Mouse (Mus musculus) left cerebral cortex, postnatal 14 days (tissue): ENCODE results near the gene Tcaf3. TPM values are rescaled to one million over a fixed set of nuclear protein-coding genes. Genes with fewer than 3 reads are reported as not detected.

Experiments used
- DNase-seq, 2 experiments: peaks; one replicate each; pipeline ENCODE4 v3.0.0; 2021 to 2022; ENCODE audit warnings: low spot score in 2 of 2, mixed read lengths in 1 of 2
- intact Hi-C: fragments of 180-260 bp; cut with DNase I; formaldehyde crosslinking; loops from one replicate; pipeline ENCODE4 v1.15.1; 2025
- long read RNA-seq, 2 experiments: library from polyadenylated mRNA; stranded (forward); transcript quantifications; one replicate each; pipeline ENCODE4 v2.0.0; 2021
- total RNA-seq, 2 experiments: library from RNA; stranded (reverse); gene quantifications; 2 replicates each; pipeline ENCODE4 v1.2.3; 2021

Tcaf3 gene
- total RNA-seq = not detected
- long read RNA-seq, experiment 1 = 0 reads
- long read RNA-seq, experiment 2 = 0 reads

DNA sequence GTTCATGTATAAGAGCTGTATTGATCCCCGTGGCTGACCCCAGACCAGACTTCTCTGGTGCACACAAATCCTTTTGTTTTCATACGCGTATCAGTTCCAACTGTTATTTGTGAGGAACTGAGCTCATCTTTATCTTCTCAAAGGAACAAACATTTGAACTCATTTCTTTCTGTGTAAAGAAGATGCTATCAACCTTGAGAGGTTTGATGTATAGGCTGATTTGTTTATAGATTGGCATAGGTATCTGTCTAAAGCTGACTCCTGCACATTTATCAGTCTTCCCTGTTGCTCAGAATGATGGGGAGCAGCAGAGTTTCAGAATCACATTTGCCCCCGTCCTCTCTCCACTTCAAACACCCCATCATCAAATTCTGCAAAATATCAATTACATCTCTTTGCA lies at the start of gene Tcaf3:
Gene Tcaf3, minus strand, starts transcription at position 101 of the 400 bp plus-strand sequence.
- DNase-seq = no peak
- intact Hi-C loops = no loop called here

DNA sequence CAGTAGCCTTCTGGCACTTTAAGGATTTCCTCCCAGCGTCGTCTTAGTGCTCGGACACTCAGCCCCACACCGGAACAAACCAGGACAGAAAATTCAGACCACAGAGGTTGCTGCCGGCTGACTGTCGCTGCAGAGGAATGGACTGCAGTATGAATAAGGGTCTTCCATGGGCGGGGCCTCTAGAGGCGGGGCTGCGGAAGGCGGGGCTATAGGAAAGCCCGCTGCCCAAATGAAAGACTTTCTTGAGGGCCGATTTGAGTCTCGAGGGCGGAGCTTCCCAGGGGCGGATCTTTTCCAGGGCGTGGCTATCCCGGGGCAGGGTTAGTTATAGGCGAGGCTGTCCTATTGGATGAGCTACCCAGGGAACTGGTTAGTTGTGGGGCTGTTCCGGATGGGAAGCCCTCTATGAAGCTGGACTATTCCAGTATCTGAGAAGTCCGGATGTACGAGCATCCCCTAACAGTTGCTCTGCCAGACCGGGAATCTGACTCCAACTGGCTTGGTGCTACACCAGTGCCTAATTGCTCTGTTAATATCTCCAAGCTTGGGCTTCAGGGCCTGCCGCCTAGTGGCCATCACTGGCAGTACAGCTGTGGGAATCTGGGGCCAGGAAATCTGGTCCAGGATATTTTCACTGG lies 47.5 kb upstream of the Tcaf3 start, which contains the start of gene Tcaf2:
Gene Tcaf2, minus strand, starts transcription at position 343 of the 638 bp plus-strand sequence.
- peak; percentile 51 to 64 for DNase-seq
- intact Hi-C loops = no loop called here

DNA sequence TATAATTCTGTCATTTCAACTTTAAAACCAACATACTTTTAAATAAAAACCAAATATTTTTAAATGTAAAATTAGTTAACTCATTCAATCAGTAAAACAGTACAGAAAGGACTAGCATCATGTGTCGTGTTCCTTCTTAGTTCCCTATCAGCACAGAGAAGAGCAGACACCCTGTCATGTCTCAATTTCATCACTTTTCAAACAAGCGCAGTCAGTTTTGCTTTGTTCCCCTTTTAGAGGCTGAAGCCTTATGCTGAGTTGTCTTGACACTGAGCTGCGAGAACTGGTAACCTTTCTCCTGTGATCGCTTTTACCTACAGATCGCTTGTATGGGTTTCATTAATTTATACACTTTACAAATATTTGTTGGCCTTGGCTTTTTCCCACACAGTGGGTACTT lies 36.9 kb upstream of the Tcaf3 start:
- DNase-seq = no peak
- intact Hi-C loops = no loop called here

DNA sequence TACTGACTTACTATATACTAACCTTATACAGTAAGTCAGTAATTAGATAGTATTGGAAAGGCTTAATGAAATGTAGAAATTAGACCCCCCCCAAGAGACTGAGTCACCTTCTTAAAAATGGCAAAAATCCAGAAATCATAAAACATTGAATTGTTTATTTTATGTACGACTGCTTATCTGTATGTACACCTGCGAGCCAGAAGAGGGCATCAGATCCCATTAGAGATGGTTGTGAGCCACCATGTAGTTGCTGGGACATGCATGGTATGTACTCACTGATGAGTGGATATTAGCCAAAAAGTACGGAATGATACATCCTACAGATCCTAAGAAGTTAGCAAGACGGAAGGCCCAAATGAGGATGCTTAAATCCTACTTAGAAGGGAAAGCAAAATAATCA lies 33.9 kb upstream of the Tcaf3 start:
- intact Hi-C loops = no loop called here
- DNase-seq = no peak

DNA sequence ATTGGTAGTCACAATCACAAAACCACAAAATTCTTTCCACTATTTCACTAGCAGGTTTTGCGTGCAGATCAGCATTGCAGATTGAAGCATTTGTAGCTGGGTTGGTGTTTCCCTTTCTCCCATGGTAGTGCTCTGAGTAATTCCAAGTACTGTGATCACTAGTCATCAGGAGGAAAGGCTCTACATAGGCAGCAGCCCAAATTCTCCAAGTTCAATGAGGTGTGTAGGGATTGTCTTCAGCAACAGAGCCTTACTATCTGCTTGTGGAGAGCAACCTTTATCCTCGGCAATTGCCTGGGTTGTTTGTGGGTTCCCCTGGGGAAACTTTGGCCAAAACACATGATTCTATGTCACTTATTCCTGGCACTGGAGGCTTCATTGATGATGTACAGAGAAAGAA lies 19.4 kb upstream of the Tcaf3 start:
- no peak for DNase-seq
- intact Hi-C loops = loop anchor here (10.0 kb wide), 1 partner anchor 248 kb away; no protein-coding TSS in a partner anchor

DNA sequence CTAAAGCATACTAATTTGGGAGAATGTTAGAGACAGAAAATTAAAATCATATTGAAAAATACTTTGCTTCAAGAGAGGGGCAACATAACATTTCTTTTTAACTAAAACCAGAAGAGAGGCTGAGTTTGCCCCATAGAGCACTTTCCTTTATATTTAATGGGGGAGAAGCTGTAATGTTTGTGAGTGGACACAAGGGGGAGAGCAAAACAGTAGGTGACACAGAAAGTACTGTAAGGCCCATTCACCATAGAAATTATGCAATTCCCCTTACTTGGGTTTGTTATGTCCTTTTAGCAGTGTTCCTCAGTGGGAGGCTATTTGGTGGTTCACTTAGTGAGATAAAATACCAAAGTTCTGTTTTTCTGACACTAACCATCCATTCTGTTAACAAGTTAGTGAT lies 14.7 kb upstream of the Tcaf3 start:
- DNase-seq = peak in 1 of 2 experiments; percentile 2
- intact Hi-C loops = loop anchor here (10.0 kb wide), 1 partner anchor 253 kb away; no protein-coding TSS in a partner anchor

DNA sequence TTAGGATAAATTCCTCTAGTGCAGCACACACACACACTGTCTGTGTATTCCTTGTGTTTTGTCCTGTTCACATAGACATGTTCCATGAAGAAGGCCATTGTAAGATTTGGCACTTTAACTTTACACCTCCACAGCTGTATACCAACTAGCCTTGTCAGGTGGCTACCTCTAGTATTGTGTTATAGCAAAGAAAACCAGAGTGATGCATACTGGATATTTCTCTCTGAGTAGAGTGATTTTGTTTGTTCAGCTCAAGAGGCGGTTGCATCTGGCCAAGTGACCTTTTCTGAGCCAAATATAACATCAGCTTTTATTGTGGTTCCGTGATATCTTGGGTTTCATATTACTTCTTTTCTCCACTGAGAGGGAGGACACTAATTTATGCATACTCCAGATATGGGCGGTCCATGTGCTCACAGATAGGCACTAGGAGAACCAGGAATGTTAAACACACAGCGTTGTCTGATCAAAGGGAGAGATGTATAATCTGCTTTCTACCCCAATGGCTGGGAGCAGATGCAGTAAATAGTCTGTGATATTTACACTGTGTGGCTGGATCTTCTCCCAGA lies 13.5 kb upstream of the Tcaf3 start:
- no peak for DNase-seq
- intact Hi-C loops = loop anchor here (10.0 kb wide), 1 partner anchor 254 kb away; no protein-coding TSS in a partner anchor

DNA sequence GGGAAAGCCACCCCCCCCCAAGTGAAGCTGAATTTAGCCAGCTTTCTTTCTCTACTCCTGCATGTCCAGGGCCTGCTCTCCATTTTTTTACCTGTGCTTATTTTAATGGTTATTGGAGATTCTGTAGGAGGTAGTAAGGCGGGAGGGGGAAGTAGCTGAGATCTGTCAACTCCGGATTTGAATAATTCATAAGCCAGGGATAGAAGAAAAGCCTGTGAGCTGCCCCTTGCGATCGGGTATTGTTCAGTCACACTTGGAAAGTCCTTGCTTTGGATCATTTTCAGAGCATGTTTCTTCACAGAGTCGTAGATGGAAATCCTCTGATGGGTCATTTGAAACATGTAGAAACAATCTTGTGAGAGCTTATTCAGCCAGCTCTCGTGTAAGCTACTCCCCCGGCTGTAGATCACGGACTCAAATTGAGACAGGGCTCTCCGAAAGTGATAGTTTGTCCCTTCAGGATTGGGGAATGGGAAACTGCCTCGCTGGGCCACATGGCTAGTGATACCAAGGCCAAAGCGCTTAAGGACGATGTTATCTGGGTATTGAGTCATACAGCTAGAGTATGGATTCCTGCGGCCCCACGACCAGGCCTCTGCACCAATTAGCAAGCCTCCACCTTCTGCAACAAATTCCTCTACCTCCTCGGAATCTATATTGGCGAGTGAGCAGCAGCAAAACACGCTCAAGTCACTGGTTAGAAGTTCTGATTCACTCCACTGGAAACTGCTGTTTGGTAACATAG lies 4.2 kb downstream of the Tcaf3 start:
- no peak for DNase-seq
- intact Hi-C loops = no loop called here

DNA sequence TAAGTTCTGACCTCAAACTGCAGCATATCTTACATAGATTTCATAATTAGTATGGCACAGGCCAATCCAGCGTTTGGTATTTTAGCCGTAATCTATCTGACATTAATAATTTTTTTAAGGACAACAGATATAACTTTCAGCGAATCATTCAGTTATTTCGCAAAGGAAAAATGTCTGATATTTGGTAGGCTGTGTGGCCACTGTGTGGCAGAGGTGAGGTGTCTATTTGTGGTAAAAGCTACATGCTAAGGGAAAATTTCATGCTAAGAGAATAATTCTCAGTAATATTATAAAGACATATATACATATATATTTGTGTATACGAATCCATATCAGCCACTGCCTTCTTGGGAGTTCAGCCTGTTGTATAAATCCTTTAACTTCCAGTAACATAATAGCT lies 10.9 kb downstream of the Tcaf3 start:
- intact Hi-C loops = loop anchor here (10.0 kb wide), 1 partner anchor 262 kb away; the partner anchor contains the start of gene Fam131b
- no peak for DNase-seq

DNA sequence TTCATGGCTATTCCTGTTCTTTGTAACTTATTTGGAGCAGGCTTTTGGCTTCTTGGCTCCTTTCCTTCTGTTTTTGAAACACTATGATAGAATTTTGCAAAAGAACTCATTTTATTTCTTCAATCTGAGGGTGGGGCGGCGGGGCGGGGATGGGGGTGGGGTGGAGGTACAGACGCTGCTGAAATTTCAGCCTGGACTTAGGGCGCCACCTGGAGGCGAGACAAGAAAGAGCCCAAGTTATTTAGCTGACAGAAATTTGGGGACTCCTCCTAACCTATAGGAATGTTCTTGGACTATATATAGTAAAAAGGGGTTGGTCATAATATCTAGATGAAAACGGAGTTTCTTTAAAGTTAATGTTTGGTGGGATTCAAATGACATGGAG lies 14.0 kb downstream of the Tcaf3 start:
- DNase-seq = peak; percentile 34 to 77
- intact Hi-C loops = loop anchor here (2.0 to 10.0 kb wide), 3 partner anchors 259 to 821 kb away; partner anchors contain the start of gene Fam131b

DNA sequence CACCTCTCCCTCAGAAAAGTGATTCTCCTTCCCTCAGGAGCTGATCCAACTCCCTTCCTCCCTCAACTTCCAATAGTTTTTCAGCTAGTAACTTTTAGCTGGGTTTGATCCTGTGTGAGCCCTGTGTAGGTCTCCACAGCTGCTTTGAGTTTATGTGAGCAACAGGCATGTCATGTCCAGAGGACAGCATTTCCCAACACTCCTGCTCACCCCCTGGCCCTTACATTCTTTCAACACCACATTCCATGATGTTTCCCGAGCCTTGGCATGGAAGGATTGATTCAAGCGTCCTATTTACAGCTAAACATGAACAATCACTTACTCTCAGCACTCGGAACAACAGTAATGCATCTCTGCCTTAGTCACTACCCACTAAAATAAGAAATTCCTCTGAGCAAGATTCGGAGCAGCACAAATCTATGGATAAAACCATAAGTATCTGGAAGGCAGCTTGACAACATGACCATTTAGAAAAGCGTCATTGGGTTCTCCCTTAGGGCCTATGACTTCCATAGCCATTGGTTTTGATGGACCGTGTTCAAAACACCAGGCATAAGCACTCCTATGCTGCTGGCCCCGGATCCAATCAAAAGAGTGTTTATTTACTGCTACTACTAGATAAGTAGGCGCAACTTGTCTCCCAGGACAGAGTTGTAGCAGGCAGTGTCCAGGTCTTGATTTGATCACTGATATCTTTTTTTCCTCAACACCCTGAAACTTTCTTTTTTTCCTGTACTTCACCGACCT lies 14.6 kb downstream of the Tcaf3 start:
- no peak for DNase-seq
- intact Hi-C loops = loop anchor here (2.0 to 10.0 kb wide), 3 partner anchors 258 to 821 kb away; partner anchors contain the start of gene Fam131b

DNA sequence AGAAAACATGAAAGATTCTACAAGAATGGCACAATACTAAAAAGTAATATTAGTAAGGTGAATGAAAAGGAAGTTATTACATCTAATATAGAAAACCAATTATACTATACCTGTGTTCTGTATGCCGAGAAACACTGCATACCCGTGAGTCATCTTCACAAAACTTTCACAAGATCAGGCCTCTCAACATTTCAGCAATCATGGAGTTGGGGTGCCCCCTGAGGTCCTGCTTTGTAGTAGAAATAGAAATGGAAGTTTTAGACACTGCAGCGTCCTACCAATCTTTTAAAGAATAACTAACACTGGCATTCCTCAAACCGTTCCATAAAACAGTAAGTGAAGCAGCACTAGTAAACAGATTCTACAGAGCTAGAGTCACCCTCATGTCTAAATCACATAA lies 18.8 kb downstream of the Tcaf3 start:
- intact Hi-C loops = no loop called here
- DNase-seq = no peak

DNA sequence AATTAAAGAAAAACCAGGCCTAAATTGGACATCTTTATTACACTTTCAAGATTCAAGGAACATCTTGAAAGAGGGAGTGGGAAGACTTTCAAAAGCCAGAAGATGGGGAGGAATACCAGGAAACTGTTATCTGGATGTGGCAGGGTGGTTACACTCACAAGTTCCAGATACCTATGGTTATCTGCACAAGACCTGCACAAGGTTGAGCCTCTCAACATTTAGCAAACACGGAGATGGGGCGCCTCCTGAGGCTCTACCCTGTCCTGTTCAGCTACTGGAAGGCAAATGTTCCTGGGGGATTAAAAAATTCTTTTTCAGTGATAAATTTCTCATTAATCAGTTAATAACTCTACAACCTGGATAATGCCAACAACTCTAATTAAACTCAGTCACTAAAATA lies 20.1 kb downstream of the Tcaf3 start:
- no peak for DNase-seq
- intact Hi-C loops = no loop called here

DNA sequence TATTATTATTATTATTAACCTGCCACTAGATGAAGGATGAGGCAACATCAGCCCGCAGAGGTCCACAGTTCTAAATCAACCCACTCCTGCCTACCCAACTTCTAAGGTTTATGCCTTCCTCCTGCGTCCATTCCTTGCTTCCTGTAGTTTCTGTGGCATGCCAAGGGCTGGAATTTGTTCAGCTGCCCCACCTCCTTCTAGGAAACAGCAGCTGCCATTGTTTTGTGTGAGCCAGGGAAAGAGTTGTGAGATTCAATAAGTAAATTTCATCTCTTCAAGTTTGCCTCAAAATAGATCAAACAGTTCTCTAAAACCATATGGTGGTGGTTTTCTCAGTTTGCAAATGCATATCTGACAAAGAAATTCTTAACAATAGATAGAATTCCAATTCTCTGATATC lies 29.3 kb downstream of the Tcaf3 start:
- peak in 1 of 2 experiments; percentile 15 for DNase-seq
- intact Hi-C loops = no loop called here

DNA sequence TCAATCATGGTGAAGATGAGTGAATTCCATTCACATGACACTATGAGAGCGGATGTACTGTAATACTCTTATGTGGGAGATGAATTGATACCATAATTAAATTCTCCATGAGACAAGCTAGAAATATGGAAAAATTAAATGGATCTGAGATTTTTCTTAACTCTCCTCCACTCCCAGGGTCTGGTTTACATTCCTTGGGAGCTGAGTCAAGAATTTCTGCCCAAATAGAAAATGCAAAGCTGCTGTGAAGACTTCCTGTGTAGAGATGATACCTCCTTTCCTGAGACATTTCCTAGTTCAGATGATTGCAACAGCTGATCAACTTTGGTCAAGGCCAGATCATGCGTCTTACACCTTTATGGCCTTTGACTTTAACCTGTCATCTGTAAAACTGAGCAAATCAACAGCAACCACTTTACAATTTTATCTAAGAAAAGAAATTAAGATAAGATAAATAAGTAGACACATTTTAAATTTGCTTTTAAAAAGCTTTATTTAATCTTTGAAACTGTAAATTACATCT lies 31.4 kb downstream of the Tcaf3 start:
- intact Hi-C loops = no loop called here
- DNase-seq = no peak

DNA sequence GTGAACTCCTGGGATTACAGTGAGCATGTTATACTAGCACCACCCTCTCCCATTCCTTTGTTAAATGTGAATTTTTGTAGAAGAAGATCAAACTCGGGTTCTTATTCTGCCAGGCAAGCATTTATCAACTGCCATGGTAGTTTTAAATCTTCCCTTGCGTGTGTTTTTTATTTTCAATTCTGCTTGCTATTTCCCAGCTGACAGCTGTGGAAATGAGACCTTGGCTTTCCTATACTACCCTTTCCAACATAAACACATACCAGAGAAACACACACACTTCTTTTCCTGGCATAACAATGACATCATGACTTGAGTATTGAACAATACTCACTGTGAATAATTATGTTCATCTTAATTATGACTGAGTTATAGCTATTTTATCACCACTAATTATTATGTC lies 35.2 kb downstream of the Tcaf3 start:
- no peak for DNase-seq
- intact Hi-C loops = no loop called here

DNA sequence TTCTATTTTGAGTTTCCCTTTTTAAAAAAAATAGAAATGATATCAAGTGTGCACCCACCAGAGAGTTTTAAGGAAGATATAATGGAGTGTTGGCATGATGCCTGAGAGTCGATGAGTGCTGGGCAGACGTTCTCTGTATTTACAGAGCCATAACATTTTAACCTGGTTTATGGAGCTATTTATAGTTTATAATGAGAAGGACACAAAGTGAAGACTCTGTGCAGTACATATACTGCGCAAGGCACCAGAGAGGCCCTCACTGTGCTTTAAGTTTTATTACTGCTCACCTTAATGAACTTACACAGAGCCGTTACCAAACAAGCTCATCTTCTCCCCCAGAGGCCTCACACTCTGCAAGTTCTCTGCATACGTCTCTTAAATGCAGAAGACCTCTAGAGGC lies 36.6 kb downstream of the Tcaf3 start:
- intact Hi-C loops = no loop called here
- DNase-seq = no peak

DNA sequence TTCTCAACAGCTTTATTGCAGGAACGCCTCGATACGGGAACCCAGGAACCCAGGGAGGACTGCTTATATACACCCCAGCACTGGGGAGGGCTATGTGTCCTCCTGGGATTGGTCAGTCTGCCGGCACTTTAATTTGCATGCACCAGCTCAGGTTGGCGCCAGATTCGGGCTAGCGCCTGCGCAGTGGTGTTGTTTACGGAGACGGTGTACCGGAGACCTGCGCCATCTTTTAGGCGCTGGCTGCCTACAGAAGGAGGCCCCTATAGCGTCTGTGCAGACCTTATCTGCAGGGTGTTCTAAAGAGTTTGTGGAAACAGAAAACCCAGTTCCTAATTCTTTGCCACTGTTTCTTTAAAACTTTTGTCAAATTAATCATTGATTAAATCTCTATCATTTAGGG lies 38.9 kb downstream of the Tcaf3 start:
- DNase-seq = no peak
- intact Hi-C loops = no loop called here

DNA sequence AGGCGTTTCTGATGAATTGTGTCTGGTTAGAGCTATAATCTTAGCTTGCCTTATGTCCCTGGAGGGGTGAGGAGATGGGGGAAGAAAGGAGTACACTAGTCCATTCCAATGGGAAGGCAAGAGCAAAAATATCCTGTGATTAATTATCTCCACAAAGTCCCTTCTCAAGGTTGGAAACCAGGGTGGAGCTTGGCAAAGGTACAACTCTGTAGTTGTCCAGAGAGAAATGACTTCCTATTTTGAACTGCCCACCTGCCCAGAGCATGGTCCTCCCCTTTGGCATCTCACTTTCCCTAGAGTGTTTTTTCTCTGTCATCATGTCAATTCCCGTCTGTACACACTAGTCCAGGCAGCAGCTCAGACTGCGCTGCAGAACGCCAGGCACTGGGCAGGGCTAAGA lies 50.0 kb downstream of the Tcaf3 start, which contains the start of gene Olfr455:
Gene Olfr455, minus strand, starts transcription at position 127 of the 400 bp plus-strand sequence.
- intact Hi-C loops = no loop called here

More for the DNA sequence above, 50.0 kb downstream of the Tcaf3 start, which contains the start of gene Olfr455:
- no peak for DNase-seq
